Mouse (Mus musculus) G1E (cell line): Measurements from ENCODE around the gene Nap1l5. TPM values are rescaled to one million over a fixed set of nuclear protein-coding genes. Genes with fewer than 3 reads are reported as not detected.

Source experiments
- ATAC-seq: 2 replicates; pipeline ENCODE4 v1.8.0; 2016; ENCODE audit warnings: mild to moderate bottlenecking; ENCODE audit not compliant: insufficient number of reproducible peaks, poor library complexity, low FRiP score, severe bottlenecking; ENCODE audit errors: extremely low read depth
- DNase-seq: peaks from one replicate; pipeline ENCODE4 v3.0.0; 2012; ENCODE audit warnings: low spot score
- H3K27me3 ChIP-seq: 2 replicates; pipeline ENCODE4 v1.6.1; 2012; ENCODE audit warnings: mild to moderate bottlenecking, low read length, inconsistent platforms; ENCODE audit not compliant: insufficient read depth
- H3K36me3 ChIP-seq: replicated peaks from 2 replicates; pipeline ENCODE3; 2012; ENCODE audit warnings: mild to moderate bottlenecking, inconsistent platforms
- H3K4me1 ChIP-seq: 2 replicates; pipeline ENCODE4 v1.6.1; 2012; ENCODE audit warnings: low read depth, low read length, inconsistent platforms, mixed read lengths; ENCODE audit not compliant: insufficient read depth
- H3K4me3 ChIP-seq: 2 replicates; pipeline ENCODE4 v1.5.1; 2012; ENCODE audit warnings: low read depth, mild to moderate bottlenecking, inconsistent platforms, low read length, moderate library complexity, mixed read lengths
- H3K9me3 ChIP-seq: replicated peaks from 2 replicates; pipeline ENCODE4 v1.6.1; 2012; ENCODE audit warnings: inconsistent platforms
- CTCF ChIP-seq: IDR thresholded peaks from 2 replicates; pipeline ENCODE4 v1.5.1; 2012; ENCODE audit warnings: low read depth, low read length, inconsistent platforms, mixed read lengths
- GATA1 ChIP-seq: IDR thresholded peaks from 2 replicates; pipeline ENCODE4 v1.6.1; 2012; ENCODE audit warnings: borderline replicate concordance, low read length, inconsistent platforms, mixed read lengths
- GATA2 ChIP-seq: IDR thresholded peaks from 2 replicates; pipeline ENCODE4 v1.6.1; 2012; ENCODE audit warnings: low read depth, low read length, inconsistent platforms, borderline replicate concordance
- POLR2AphosphoS5 ChIP-seq: IDR thresholded peaks from 2 replicates; pipeline ENCODE4 v1.6.1; 2012; ENCODE audit warnings: low read depth, low read length, inconsistent platforms; ENCODE audit not compliant: insufficient replicate concordance
- TAL1 ChIP-seq: conservative IDR thresholded peaks from 2 replicates; pipeline ENCODE4 v1.6.1; 2012; ENCODE audit warnings: low read depth, low read length, inconsistent platforms, mixed read lengths
- polyA plus RNA-seq: library from polyadenylated mRNA; stranded (reverse); fragments of >175 nt; gene quantifications from 2 replicates; pipeline ENCODE4 v1.2.3, GENCODE M21; 2012
- total RNA-seq, 2 experiments: library from RNA; stranded (forward) in 1 of 2; stranded (reverse) in 1 of 2; fragments of 200-1000 nt in 1 of 2; fragments of >200 nt in 1 of 2; fragmentation: Nextera tagmentation in 1 of 2; gene quantifications; 2 replicates each; pipeline ENCODE4 v1.2.3; 2014 to 2017

The Nap1l5 gene
- total RNA-seq (2014; fragmentation: Nextera tagmentation) (not detected in 2 replicates), total RNA-seq (2017) (not detected in 2 replicates), polyA plus RNA-seq (not detected in 2 replicates)

- no peak for DNase-seq
- H3K4me1 ChIP-seq = no peaks in the 10 kb centered on the region
- H3K4me3 ChIP-seq = no peak within 1 kb of the TSS
- no peak for ATAC-seq
- no peaks in the 10 kb centered on the region for H3K36me3 ChIP-seq
- no peaks in the 10 kb centered on the region for H3K27me3 ChIP-seq
- no peak for TF ChIP-seq GATA2
- no peak for TF ChIP-seq GATA1
- TF ChIP-seq CTCF = no peak
- TF ChIP-seq TAL1 = no peak
- TF ChIP-seq POLR2AphosphoS5 = no peak
- no peaks in the 10 kb centered on the region for H3K9me3 ChIP-seq
These were observed at the start of gene Nap1l5 for GRCm38 (mm10) chr6:58906852-58907261. Nap1l5 (minus strand) TSS chr6:58907076.

- ATAC-seq (no peak), DNase-seq (no peak)
- H3K36me3 ChIP-seq = no peaks in the 10 kb centered on the region
- TF ChIP-seq GATA1 (no peak), TAL1 (no peak), CTCF (no peak), GATA2 (no peak), POLR2AphosphoS5 (no peak)
- no peaks in the 10 kb centered on the region for H3K4me1 ChIP-seq
- H3K27me3 ChIP-seq = no peaks in the 10 kb centered on the region
- H3K9me3 ChIP-seq = no peaks in the 10 kb centered on the region
- H3K4me3 ChIP-seq = no peak overlapping the region
These were observed 44.5 kb upstream of the Nap1l5 start for GRCm38 (mm10) chr6:58951128-58951992.

DNA sequence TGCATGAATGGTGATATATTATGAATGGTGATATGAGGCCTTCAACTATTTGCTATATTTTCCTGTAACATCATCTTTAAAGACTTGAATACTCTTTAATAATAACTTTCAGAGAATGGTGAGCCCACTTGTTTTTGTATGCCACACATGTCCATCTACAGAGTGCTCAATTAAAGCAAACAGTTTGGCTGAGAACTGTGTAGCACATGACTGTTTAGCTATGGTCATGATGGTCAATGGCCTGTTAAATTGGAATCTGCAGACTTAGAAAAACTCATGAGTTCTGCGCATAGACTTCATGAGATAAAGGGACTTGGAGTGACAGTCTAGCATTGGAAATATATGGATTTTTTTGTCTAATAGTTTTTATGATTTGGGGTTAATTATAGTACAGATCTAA, 43.5 kb upstream of the Nap1l5 start:
- H3K4me1 ChIP-seq = no peaks in the 10 kb centered on the region
- no peak for TF ChIP-seq POLR2AphosphoS5
- TF ChIP-seq TAL1 = no peak
- TF ChIP-seq GATA1 = no peak
- no peak for TF ChIP-seq CTCF
- TF ChIP-seq GATA2 = no peak
- ATAC-seq = no peak

DNA sequence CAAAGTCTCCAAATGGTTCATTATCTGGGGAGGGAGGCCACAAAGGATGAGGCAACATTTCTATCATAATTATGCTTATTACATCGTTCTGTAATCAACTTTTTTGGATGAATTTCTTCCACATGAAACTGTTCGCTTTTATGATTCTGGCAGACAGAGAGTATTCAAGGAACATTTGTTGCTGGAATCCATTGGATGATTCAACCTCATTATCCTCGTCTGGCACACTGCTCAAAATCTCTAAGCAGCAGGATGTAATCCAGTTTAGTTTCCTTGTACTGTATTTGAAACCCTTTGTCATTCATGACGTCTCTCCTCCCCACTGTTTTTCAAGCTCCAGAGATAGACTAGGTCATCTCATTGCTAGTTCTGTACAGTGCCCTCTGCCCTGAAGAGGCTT, 40.0 kb upstream of the Nap1l5 start:
- TF ChIP-seq GATA1 = no peak
- no peak for TF ChIP-seq TAL1
- TF ChIP-seq POLR2AphosphoS5 = no peak
- TF ChIP-seq GATA2 = no peak
- TF ChIP-seq CTCF = no peak
- no peaks in the 10 kb centered on the region for H3K9me3 ChIP-seq
- ATAC-seq (no peak), DNase-seq (no peak)
- no peaks in the 10 kb centered on the region for H3K36me3 ChIP-seq
- no peaks in the 10 kb centered on the region for H3K4me1 ChIP-seq
- H3K4me3 ChIP-seq = no peak overlapping the region
- no peaks in the 10 kb centered on the region for H3K27me3 ChIP-seq

More for the DNA sequence above, 43.5 kb upstream of the Nap1l5 start:
- no peak for DNase-seq
- Histone ChIP-seq H3K27me3 (no peaks in the 10 kb centered on the region), H3K36me3 (no peaks in the 10 kb centered on the region), H3K4me3 (no peak overlapping the region), H3K9me3 (no peaks in the 10 kb centered on the region)

DNA sequence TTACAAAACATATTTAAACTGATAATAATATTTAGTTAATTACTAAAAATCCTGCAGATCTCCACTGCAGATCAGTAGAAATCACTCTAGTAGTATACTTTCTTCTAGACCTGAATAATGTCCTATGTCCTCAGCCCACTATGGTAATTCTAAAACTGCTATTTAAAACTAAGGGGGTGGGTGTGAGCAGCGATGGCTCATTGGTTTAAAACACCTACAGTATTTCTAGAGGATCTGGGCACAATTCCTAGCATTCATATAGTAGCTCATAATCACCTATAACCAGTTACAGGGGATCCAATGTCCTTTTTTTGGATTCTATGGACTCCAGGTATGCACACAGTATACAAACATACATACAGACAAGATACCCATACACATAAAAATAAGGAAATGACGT, 39.4 kb upstream of the Nap1l5 start:
- H3K27me3 ChIP-seq = no peaks in the 10 kb centered on the region
- H3K4me3 ChIP-seq = no peak overlapping the region
- ATAC-seq (no peak), DNase-seq (no peak)
- H3K9me3 ChIP-seq = no peaks in the 10 kb centered on the region
- no peak for TF ChIP-seq GATA1
- TF ChIP-seq GATA2 = no peak
- no peak for TF ChIP-seq TAL1
- no peak for TF ChIP-seq POLR2AphosphoS5
- no peak for TF ChIP-seq CTCF
- H3K4me1 ChIP-seq = no peaks in the 10 kb centered on the region
- H3K36me3 ChIP-seq = no peaks in the 10 kb centered on the region

DNA sequence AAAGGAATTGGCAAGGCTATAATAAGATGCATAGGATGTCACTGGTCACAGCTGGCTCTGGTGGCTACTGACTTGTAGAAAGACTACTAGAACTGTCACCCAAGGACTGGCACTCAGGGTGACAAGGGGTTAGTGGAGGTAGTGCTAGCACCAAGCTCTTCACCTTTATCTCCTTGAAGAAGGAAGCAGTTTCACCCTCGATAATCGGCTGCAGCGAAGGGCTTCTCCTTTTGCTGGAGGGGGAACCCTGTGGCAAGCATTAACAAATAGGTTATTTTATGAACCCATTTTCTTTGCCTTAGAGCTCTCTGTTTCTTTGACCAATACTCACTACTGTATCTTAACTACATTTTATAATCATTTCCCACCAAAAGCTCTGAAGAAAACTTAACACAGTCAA, 37.1 kb upstream of the Nap1l5 start:
- no peaks in the 10 kb centered on the region for H3K27me3 ChIP-seq
- TF ChIP-seq TAL1 = no peak
- TF ChIP-seq CTCF = no peak
- TF ChIP-seq GATA2 = no peak
- TF ChIP-seq GATA1 = no peak
- no peak for TF ChIP-seq POLR2AphosphoS5

DNA sequence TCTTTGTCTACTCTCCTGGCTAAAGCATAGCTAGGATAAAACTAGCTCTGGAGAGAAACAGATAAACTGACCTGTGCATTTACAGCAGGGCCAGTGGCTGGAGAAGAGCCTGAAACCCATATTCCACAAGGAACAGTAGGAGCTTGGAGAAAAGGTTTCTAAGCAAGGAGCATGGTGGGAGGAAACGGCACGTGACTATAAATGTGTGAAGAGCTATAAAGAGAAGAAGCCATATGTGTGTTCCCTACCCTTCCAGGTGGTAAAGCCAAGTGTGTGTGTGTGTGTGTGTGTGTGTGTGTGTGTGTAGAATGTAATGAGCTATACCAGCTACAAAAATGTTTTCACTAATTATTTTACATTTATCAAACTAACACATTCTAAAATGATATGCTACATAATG, 35.4 kb upstream of the Nap1l5 start:
- DNase-seq (no peak), ATAC-seq (no peak)
- no peaks in the 10 kb centered on the region for H3K9me3 ChIP-seq
- H3K27me3 ChIP-seq = no peaks in the 10 kb centered on the region
- H3K4me3 ChIP-seq = no peak overlapping the region
- TF ChIP-seq GATA2 (no peak), POLR2AphosphoS5 (no peak), GATA1 (no peak), TAL1 (no peak), CTCF (no peak)
- no peaks in the 10 kb centered on the region for H3K4me1 ChIP-seq
- no peaks in the 10 kb centered on the region for H3K36me3 ChIP-seq

More for the DNA sequence above, 37.1 kb upstream of the Nap1l5 start:
- Histone ChIP-seq H3K4me1 (no peaks in the 10 kb centered on the region), H3K9me3 (no peaks in the 10 kb centered on the region), H3K36me3 (no peaks in the 10 kb centered on the region), H3K4me3 (no peak overlapping the region)
- DNase-seq = no peak
- ATAC-seq = no peak
